Mouse (Mus musculus) heart, adult 2 months (tissue): Measurements from ENCODE around the gene Snx33.

Experiments used
- EP300 ChIP-seq: fragments of 200-500 bp; IDR thresholded peaks from 2 replicates; pipeline ENCODE4 v1.6.1; 2011; ENCODE audit warnings: low read depth, low read length, control low read depth; ENCODE audit not compliant: insufficient read depth
- POLR2A ChIP-seq: fragments of 200-500 bp; IDR thresholded peaks from 2 replicates; pipeline ENCODE4 v1.6.1; 2011; ENCODE audit warnings: mild to moderate bottlenecking, low read depth, low read length, control low read depth; ENCODE audit not compliant: insufficient read depth

- TF ChIP-seq POLR2A: no peak
- TF ChIP-seq EP300: no peak
These were observed 31.4 kb downstream of the Snx33 start for GRCm38 (mm10) chr9:56896779-56897178.
